Mouse (Mus musculus): ENCODE data around the gene Kmt2b. TPM values are rescaled to one million over a fixed set of nuclear protein-coding genes. Genes with fewer than 3 reads are reported as not detected.

Kmt2b gene
- total and polyA plus RNA-seq, 3 experiments = 8.4 to 32.8 (median 17.2) TPM

DNA sequence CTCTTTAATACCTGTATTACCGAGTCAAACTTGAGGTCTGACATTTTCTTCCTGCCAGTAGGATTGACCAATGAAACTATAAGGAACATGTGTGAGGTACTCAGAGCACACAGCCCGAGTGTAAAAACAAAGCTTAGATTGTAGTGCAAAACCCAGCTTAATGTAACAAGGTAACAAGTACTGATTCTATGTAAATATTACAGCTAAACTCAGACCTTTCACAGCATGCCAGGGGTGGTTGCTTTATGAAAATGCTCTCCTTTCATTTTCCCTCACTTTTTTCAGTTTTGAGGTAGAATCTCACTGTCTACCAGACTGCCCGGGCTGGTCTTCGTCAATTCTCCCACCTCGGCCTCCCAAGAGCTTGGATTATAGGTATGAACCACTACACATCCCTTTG, 7.6 kb upstream of the Kmt2b start:
- DNase-seq (ENCODE audit: extremely low read depth) = no peak
- Histone ChIP-seq H3K9me3 (replicated peaks; ENCODE audit: low read length) (peaks cover 3% of the 10 kb centered on the region), H3K4me3 (replicated peaks in 1 of 3; ENCODE audit: low read depth in 2 of 3, low read length in 2 of 3, poor library complexity in 1 of 3) (no peak overlapping the region), H3K27ac (ENCODE audit: insufficient read depth, low read depth) (peak overlapping the region; percentile 100; the same call in 1 of the 2 replicates), H3K4me1 (ENCODE audit: control insufficient read depth in 1 of 2, insufficient read depth in 2 of 2) (peaks cover 16 to 39% of the 10 kb centered on the region in 2 experiments), H3K36me3 (replicated peaks in 1 of 2; ENCODE audit: control insufficient read depth in 1 of 2, insufficient read depth in 1 of 2, low read length in 1 of 2) (peaks cover 0 to 4% of the 10 kb centered on the region in 2 experiments), H3K9ac (ENCODE audit: insufficient read depth, low read depth) (peak overlapping the region; percentile 46), H3K4me2 (ENCODE audit: insufficient read depth, low read depth, poor library complexity, severe bottlenecking) (peak overlapping the region; percentile 59), H3K79me2 (replicated peaks; ENCODE audit: control insufficient read depth, extremely low read depth, insufficient read depth, poor library complexity, severe bottlenecking) (peaks cover 19% of the 10 kb centered on the region), H3K27me3 (replicated peaks) (no peaks in the 10 kb centered on the region)
- in situ Hi-C loops (cut with MboI; ENCODE audit: low pct_ligation_motif_present, low pct_unique_long_range_greater_than_20kb, low sequenced_read_pairs) = no loop called here
- dilution Hi-C loops (cut with MboI; ENCODE audit: extremely low pct_ligation_motif_present, extremely low pct_unique_long_range_greater_than_20kb, low sequenced_read_pairs) = no loop called here
- TF ChIP-seq IRF4 (IDR thresholded peaks at IDR 0.05; ENCODE audit: low read depth, low read length) = peak; percentile 65
- no peak for TF ChIP-seq JUN (IDR thresholded peaks at IDR 0.05; ENCODE audit: insufficient read depth, low read depth, low read length)
- TF ChIP-seq MAX (IDR thresholded peaks at IDR 0.05; ENCODE audit: low read length) = peak; percentile 52; the same call in 1 of the 2 replicates
- TF ChIP-seq ELF1 (IDR thresholded peaks at IDR 0.05; ENCODE audit: low read depth, low read length) = no peak
- TF ChIP-seq NRF1 (IDR thresholded peaks at IDR 0.05; ENCODE audit: low read depth, low read length) = no peak
- no peak for TF ChIP-seq NELFE (IDR thresholded peaks at IDR 0.05; ENCODE audit: low read depth, low read length)
- TF ChIP-seq KAT2A (IDR thresholded peaks at IDR 0.05; ENCODE audit: insufficient replicate concordance, low read length) = no peak
- TF ChIP-seq POLR2A (IDR thresholded peaks at IDR 0.05; ENCODE audit: low read depth, low read length) = no peak
- TF ChIP-seq MXI1 (IDR thresholded peaks at IDR 0.05; ENCODE audit: low read depth, low read length) = 0 out of 2 replicates have a peak, but pooled peaks have one; percentile 27
- TF ChIP-seq ZMIZ1 (IDR thresholded peaks at IDR 0.05; ENCODE audit: low read depth, low read length) = no peak
- TF ChIP-seq BHLHE40 (IDR thresholded peaks at IDR 0.05; ENCODE audit: low read depth, low read length) = 0 out of 2 replicates have a peak, but pooled peaks have one; percentile 19
- no peak for TF ChIP-seq CHD1 (IDR thresholded peaks at IDR 0.05; ENCODE audit: low read depth, low read length)
- TF ChIP-seq USF1 (IDR thresholded peaks at IDR 0.05; ENCODE audit: low read depth, low read length) = no peak
- no peak for TF ChIP-seq POLR2AphosphoS2 (IDR thresholded peaks at IDR 0.05; ENCODE audit: low read depth, low read length)
- no peak for TF ChIP-seq SMC3 (IDR thresholded peaks at IDR 0.05; ENCODE audit: low read depth, low read length)
- no peak for TF ChIP-seq TBP (conservative IDR thresholded peaks at IDR 0.05; ENCODE audit: low read depth, low read length)
- 0 out of 2 replicates have a peak, but pooled peaks have one; percentile 33 for TF ChIP-seq TCF12 (IDR thresholded peaks at IDR 0.05; ENCODE audit: low read depth, low read length)
- TF ChIP-seq ZNF384 (IDR thresholded peaks at IDR 0.05; ENCODE audit: low read depth, low read length) = peak; percentile 35; the same call in 1 of the 2 replicates
- TF ChIP-seq MYC (IDR thresholded peaks at IDR 0.05; ENCODE audit: low read depth, low read length) = no peak
- no peak for TF ChIP-seq HCFC1 (IDR thresholded peaks at IDR 0.05; ENCODE audit: low read depth, low read length)
- no peak for TF ChIP-seq ZKSCAN1 (IDR thresholded peaks at IDR 0.05; ENCODE audit: borderline replicate concordance, low read depth, low read length)
- TF ChIP-seq MEF2A (IDR thresholded peaks at IDR 0.05; ENCODE audit: borderline replicate concordance, low read depth, low read length) = no peak
- TF ChIP-seq UBTF (IDR thresholded peaks at IDR 0.05; ENCODE audit: low read depth, low read length) = no peak
- TF ChIP-seq ETS1 (conservative IDR thresholded peaks at IDR 0.05; ENCODE audit: low read depth, low read length) = no peak
- TF ChIP-seq MAFK (IDR thresholded peaks at IDR 0.05; ENCODE audit: insufficient replicate concordance, low read length) = 0 out of 2 replicates have a peak, but pooled peaks have one; percentile 16
- TF ChIP-seq ZC3H11A (IDR thresholded peaks at IDR 0.05; ENCODE audit: low read depth, low read length) = no peak
- TF ChIP-seq SIN3A (IDR thresholded peaks at IDR 0.05; ENCODE audit: low read length) = peak; percentile 32; the same call in 1 of the 2 replicates
- TF ChIP-seq USF2 (conservative IDR thresholded peaks at IDR 0.05; ENCODE audit: low read depth, low read length) = no peak
- no peak for TF ChIP-seq MAZ (IDR thresholded peaks at IDR 0.05; ENCODE audit: low read depth, low read length)
- TF ChIP-seq PAX5 (IDR thresholded peaks at IDR 0.05; ENCODE audit: low read length) = no peak
- no peak for TF ChIP-seq E2F4 (IDR thresholded peaks at IDR 0.05; ENCODE audit: insufficient replicate concordance, low read depth, low read length)
- TF ChIP-seq CTCF (conservative IDR thresholded peaks at IDR 0.05 in 1 of 2, IDR thresholded peaks at IDR 0.05 in 1 of 2; ENCODE audit: low read depth in 2 of 2, low read length in 2 of 2) = no peak
- no peak for TF ChIP-seq RAD21 (IDR thresholded peaks at IDR 0.05; ENCODE audit: low read depth, low read length)
- TF ChIP-seq EP300 (IDR thresholded peaks at IDR 0.05; ENCODE audit: low read length) = peak; percentile 67
- no peak for TF ChIP-seq RCOR1 (conservative IDR thresholded peaks at IDR 0.05; ENCODE audit: low read depth, low read length)
- no peak for TF ChIP-seq CHD2 (IDR thresholded peaks at IDR 0.05; ENCODE audit: low read length)
- no peak for TF ChIP-seq JUND (conservative IDR thresholded peaks at IDR 0.05; ENCODE audit: low read depth, low read length)
- TF ChIP-seq GABPA (IDR thresholded peaks at IDR 0.05; ENCODE audit: insufficient replicate concordance, low read depth, low read length) = no peak
